Comparison of ENCODE assay signal across 9 mouse cellular contexts in genomic region chr8:85492125-85492875, GRCm38 (mm10). TPM values are rescaled to one million over a fixed set of nuclear protein-coding genes. Genes with fewer than 3 reads are reported as not detected.
DNase-seq lines count a peak whose midpoint lies in the region; ATAC-seq lines count a peak whose summit lies in the region.
"Had no signal": no experiment of that assay in that cellular context is flagged by ENCODE, and none has a peak within 500 bp of the region (broad histone marks: within the 10 kb centered on the region; RNA-seq: fewer than 3 reads in every experiment).

TSS of gene Gpt2 (plus strand) at chr8:85492576.

- WGBS in embryonic facial prominence, embryonic 13.5 days, result under 1% methylated on average over 41 of the region's 41 CpGs
- WGBS in kidney, embryonic 14.5 days, result under 1% methylated on average over 41 of the region's 41 CpGs
- under 1% methylated on average over 41 of the region's 41 CpGs for WGBS in limb, embryonic 15.5 days

- no peaks in the 10 kb centered on the region for H3K9me3 ChIP-seq in embryonic facial prominence, embryonic 13.5 days
- no peaks in the 10 kb centered on the region for H3K9me3 ChIP-seq in kidney, embryonic 14.5 days (ENCODE audit: control insufficient read depth, low read length)
- H3K9me3 ChIP-seq in limb, embryonic 15.5 days, result no peaks in the 10 kb centered on the region
- H3K9me3 ChIP-seq: G1E had no signal

- peak within 1 kb of the TSS; percentile 86 for H3K4me3 ChIP-seq in embryonic facial prominence, embryonic 13.5 days
- H3K4me3 ChIP-seq in kidney, embryonic 14.5 days (ENCODE audit: low read length), result peak within 1 kb of the TSS; percentile 79
- peak within 1 kb of the TSS; percentile 85 for H3K4me3 ChIP-seq in limb, embryonic 15.5 days

- DNase-seq in 3134 (ENCODE audit: extremely low read depth, insufficient read length, low spot score), result peak; percentile 98
- peak; percentile 95 to 97 for DNase-seq in adrenal gland, postnatal 36 days
- peak; percentile 92 for DNase-seq in heart, adult 9 months (ENCODE audit: low spot score in 2 of 2)
- DNase-seq in monocyte, adult 2 months (ENCODE audit: low read depth in 1 of 2, low spot score in 2 of 2), result peak; percentile 48 to 66
- peak; percentile 86 to 88 for DNase-seq in spleen, postnatal 36 days (ENCODE audit: low spot score in 2 of 2)

- H3K4me1 ChIP-seq in embryonic facial prominence, embryonic 13.5 days, result peaks cover 31% of the 10 kb centered on the region
- no peaks in the 10 kb centered on the region for H3K4me1 ChIP-seq in kidney, embryonic 14.5 days (ENCODE audit: control insufficient read depth, insufficient read depth, low read length)
- H3K4me1 ChIP-seq in limb, embryonic 15.5 days, result peaks cover 21% of the 10 kb centered on the region

- H3K9ac ChIP-seq in embryonic facial prominence, embryonic 13.5 days, result peak within 1 kb of the TSS; percentile 90
- H3K9ac ChIP-seq in kidney, embryonic 14.5 days (ENCODE audit: low read depth, low read length), result peak within 1 kb of the TSS; percentile 72
- H3K9ac ChIP-seq in limb, embryonic 15.5 days, result peak within 1 kb of the TSS; percentile 74

- peak; percentile 98 for ATAC-seq in embryonic facial prominence, embryonic 13.5 days (ENCODE audit: insufficient number of reproducible peaks, insufficient read depth, low FRiP score, low TSS enrichment, low read depth)
- ATAC-seq in kidney, embryonic 14.5 days (ENCODE audit: low FRiP score, low TSS enrichment), result peak; percentile 99
- peak; percentile 98 for ATAC-seq in limb, embryonic 15.5 days (ENCODE audit: insufficient number of reproducible peaks, low FRiP score, low TSS enrichment, low read depth)

- H3K4me2 ChIP-seq in embryonic facial prominence, embryonic 13.5 days, result peak within 1 kb of the TSS; percentile 88
- peak within 1 kb of the TSS; percentile 100 for H3K4me2 ChIP-seq in kidney, embryonic 14.5 days (replicated peaks; ENCODE audit: low read depth, low read length)
- H3K4me2 ChIP-seq in limb, embryonic 15.5 days, result peak within 1 kb of the TSS; percentile 94

- peaks cover 5% of the 10 kb centered on the region; the same call in 1 of the 2 replicates for H3K36me3 ChIP-seq in embryonic facial prominence, embryonic 13.5 days
- H3K36me3 ChIP-seq in kidney, embryonic 14.5 days (ENCODE audit: control insufficient read depth, insufficient read depth, low read length), result no peaks in the 10 kb centered on the region
- H3K36me3 ChIP-seq in limb, embryonic 15.5 days, result 0 out of 2 replicates have a peak, but pooled peaks cover 3% of the 10 kb centered on the region
- H3K36me3 ChIP-seq: G1E had no signal

- H3K27me3 ChIP-seq in embryonic facial prominence, embryonic 13.5 days, result no peaks in the 10 kb centered on the region
- no peaks in the 10 kb centered on the region for H3K27me3 ChIP-seq in kidney, embryonic 14.5 days (ENCODE audit: control insufficient read depth, insufficient read depth, low read length)
- H3K27me3 ChIP-seq in limb, embryonic 15.5 days, result no peaks in the 10 kb centered on the region

- peak within 1 kb of the TSS; percentile 73 for H3K27ac ChIP-seq in embryonic facial prominence, embryonic 13.5 days
- H3K27ac ChIP-seq in kidney, embryonic 14.5 days (ENCODE audit: low read depth, low read length), result no peak within 1 kb of the TSS
- peak within 1 kb of the TSS; percentile 82 for H3K27ac ChIP-seq in limb, embryonic 15.5 days

RNA-seq across cellular contexts. Expression of gene Gpt2, which starts in this region (rescaled TPM):
- total RNA-seq in adrenal gland, postnatal 36 days (2021), result 100 to 1,000 TPM in 1 of 2 experiments, 10 to 100 TPM in 1; 65.0 to 339 TPM
- polyA plus RNA-seq in embryonic facial prominence, embryonic 13.5 days (2015; fragmentation: Nextera tagmentation; extraction: Ambion mirVana), result 36.0 and 40.2 TPM in 2 replicates
- 13.2 and 21.6 TPM in 2 replicates for polyA plus RNA-seq in kidney, embryonic 14.5 days (2014; fragmentation: Nextera tagmentation; extraction: Ambion mirVana)
- polyA plus RNA-seq in limb, embryonic 15.5 days (2015; fragmentation: Nextera tagmentation; extraction: Ambion mirVana), result 30.6 and 31.5 TPM in 2 replicates
- polyA plus RNA-seq: G1E had no signal
